Mouse (Mus musculus) CH12.LX (cell line): ENCODE measurements around the gene Bcr. TPM values are rescaled to one million over a fixed set of nuclear protein-coding genes. Genes with fewer than 3 reads are reported as not detected.
"Not testable (repeated sequence)": the region's sequence is repeated elsewhere in the genome, so short reads cannot be mapped to it uniquely, and the experiment has no call there.

Source experiments
- DNase-seq: peaks from one replicate; pipeline ENCODE4 v3.0.0-alpha.2; 2013; ENCODE audit errors: extremely low read depth
- H3K27ac ChIP-seq: 2 replicates; pipeline ENCODE4 v1.5.1; 2012; ENCODE audit warnings: low read depth, mild to moderate bottlenecking, control low read depth, moderate library complexity; ENCODE audit not compliant: insufficient read depth
- H3K27me3 ChIP-seq: replicated peaks from 2 replicates; pipeline ENCODE3; 2012; ENCODE audit warnings: inconsistent platforms
- H3K36me3 ChIP-seq, 2 experiments: replicated peaks in 1 of 2; 2 replicates each; pipeline versions ENCODE3 to v1.6.1; 2012; ENCODE audit warnings: inconsistent platforms in 1 of 2, low read length in 1 of 2, mild to moderate bottlenecking in 1 of 2, mixed read lengths in 1 of 2, moderate library complexity in 1 of 2; ENCODE audit not compliant: control insufficient read depth in 1 of 2, insufficient read depth in 1 of 2
- H3K4me1 ChIP-seq, 2 experiments: 2 replicates each; pipeline ENCODE4 v1.6.1; 2012; ENCODE audit warnings: inconsistent platforms in 1 of 2, moderate library complexity in 1 of 2; ENCODE audit not compliant: insufficient read depth in 2 of 2, control insufficient read depth in 1 of 2
- H3K4me2 ChIP-seq: 2 replicates; pipeline ENCODE4 v1.6.1; 2012; ENCODE audit warnings: low read depth, mild to moderate bottlenecking, control low read depth; ENCODE audit not compliant: poor library complexity, insufficient read depth, severe bottlenecking
- H3K4me3 ChIP-seq, 3 experiments: fragments of 150-350 bp in 1 of 3; sonication (generic) in 1 of 3; replicated peaks in 1 of 3; 2 replicates each; pipeline versions ENCODE3 to v1.5.1; 2011 to 2012; ENCODE audit warnings: low read depth in 2 of 3, low read length in 2 of 3, mild to moderate bottlenecking in 2 of 3, moderate library complexity in 2 of 3, control low read depth in 1 of 3, improper control_type of control experiment in 1 of 3, inconsistent platforms in 1 of 3, mixed read lengths in 1 of 3; ENCODE audit not compliant: poor library complexity in 1 of 3
- H3K79me2 ChIP-seq: replicated peaks from 2 replicates; pipeline ENCODE4 v1.6.1; 2012; ENCODE audit warnings: mild to moderate bottlenecking, moderate library complexity; ENCODE audit not compliant: control insufficient read depth, poor library complexity, insufficient read depth, severe bottlenecking; ENCODE audit errors: extremely low read depth
- H3K9ac ChIP-seq: 2 replicates; pipeline ENCODE4 v1.6.1; 2012; ENCODE audit warnings: low read depth, mild to moderate bottlenecking, control low read depth, moderate library complexity; ENCODE audit not compliant: insufficient read depth
- H3K9me3 ChIP-seq: replicated peaks from 2 replicates; pipeline ENCODE3; 2012; ENCODE audit warnings: low read length, inconsistent platforms, mixed read lengths
- CHD1 ChIP-seq: IDR thresholded peaks from 2 replicates; pipeline ENCODE4 v1.6.1; 2012; ENCODE audit warnings: low read depth, low read length, improper control_type of control experiment, inconsistent platforms
- CHD2 ChIP-seq: IDR thresholded peaks from 2 replicates; pipeline ENCODE4 v1.6.1; 2011; ENCODE audit warnings: low read length, improper control_type of control experiment
- E2F4 ChIP-seq: IDR thresholded peaks from 2 replicates; pipeline ENCODE4 v1.6.1; 2011; ENCODE audit warnings: low read depth, low read length, improper control_type of control experiment; ENCODE audit not compliant: insufficient replicate concordance
- ELF1 ChIP-seq: IDR thresholded peaks from 2 replicates; pipeline ENCODE4 v1.6.1; 2014; ENCODE audit warnings: low read depth, mild to moderate bottlenecking, inconsistent platforms, low read length, improper control_type of control experiment
- ETS1 ChIP-seq: conservative IDR thresholded peaks from 2 replicates; pipeline ENCODE4 v1.6.1; 2012; ENCODE audit warnings: low read depth, mild to moderate bottlenecking, inconsistent platforms, low read length, improper control_type of control experiment, moderate library complexity
- GABPA ChIP-seq: IDR thresholded peaks from 2 replicates; pipeline ENCODE4 v1.6.1; 2012; ENCODE audit warnings: low read depth, low read length, improper control_type of control experiment, inconsistent platforms; ENCODE audit not compliant: insufficient replicate concordance
- IRF4 ChIP-seq: IDR thresholded peaks from 2 replicates; pipeline ENCODE4 v1.6.1; 2014; ENCODE audit warnings: low read depth, mild to moderate bottlenecking, inconsistent platforms, low read length, improper control_type of control experiment
- JUND ChIP-seq: conservative IDR thresholded peaks from 2 replicates; pipeline ENCODE4 v1.6.1; 2011; ENCODE audit warnings: low read depth, low read length, improper control_type of control experiment
- MAFK ChIP-seq: IDR thresholded peaks from 2 replicates; pipeline ENCODE4 v1.6.1; 2011; ENCODE audit warnings: low read length, improper control_type of control experiment; ENCODE audit not compliant: insufficient replicate concordance
- MAX ChIP-seq: IDR thresholded peaks from 2 replicates; pipeline ENCODE4 v1.6.1; 2011; ENCODE audit warnings: low read length, improper control_type of control experiment
- MAZ ChIP-seq: IDR thresholded peaks from 2 replicates; pipeline ENCODE4 v1.6.1; 2012; ENCODE audit warnings: low read depth, mild to moderate bottlenecking, inconsistent platforms, low read length, improper control_type of control experiment, moderate library complexity
- MYC ChIP-seq: IDR thresholded peaks from 2 replicates; pipeline ENCODE4 v1.6.1; 2011; ENCODE audit warnings: low read depth, mild to moderate bottlenecking, improper control_type of control experiment, low read length
- NELFE ChIP-seq: IDR thresholded peaks from 2 replicates; pipeline ENCODE4 v1.6.1; 2011; ENCODE audit warnings: low read depth, low read length, improper control_type of control experiment
- NRF1 ChIP-seq: IDR thresholded peaks from 2 replicates; pipeline ENCODE4 v1.6.1; 2014; ENCODE audit warnings: low read depth, mild to moderate bottlenecking, inconsistent platforms, low read length, improper control_type of control experiment, moderate library complexity
- POLR2AphosphoS2 ChIP-seq: IDR thresholded peaks from 2 replicates; pipeline ENCODE4 v1.6.1; 2011; ENCODE audit warnings: low read depth, low read length, improper control_type of control experiment
- RCOR1 ChIP-seq: conservative IDR thresholded peaks from 2 replicates; pipeline ENCODE4 v1.6.1; 2012; ENCODE audit warnings: low read depth, mild to moderate bottlenecking, inconsistent platforms, low read length, improper control_type of control experiment
- SIN3A ChIP-seq: IDR thresholded peaks from 2 replicates; pipeline ENCODE4 v1.6.1; 2012; ENCODE audit warnings: low read length, improper control_type of control experiment, inconsistent platforms
- SMC3 ChIP-seq: IDR thresholded peaks from 2 replicates; pipeline ENCODE4 v1.6.1; 2011; ENCODE audit warnings: low read depth, low read length, improper control_type of control experiment
- TBP ChIP-seq: conservative IDR thresholded peaks from 2 replicates; pipeline ENCODE4 v1.6.1; 2011; ENCODE audit warnings: low read depth, low read length, improper control_type of control experiment
- TCF12 ChIP-seq: IDR thresholded peaks from 2 replicates; pipeline ENCODE4 v1.6.1; 2014; ENCODE audit warnings: low read depth, mild to moderate bottlenecking, inconsistent platforms, low read length, improper control_type of control experiment
- UBTF ChIP-seq: IDR thresholded peaks from 2 replicates; pipeline ENCODE4 v1.6.1; 2012; ENCODE audit warnings: low read depth, mild to moderate bottlenecking, inconsistent platforms, low read length, improper control_type of control experiment, moderate library complexity
- USF1 ChIP-seq: IDR thresholded peaks from 2 replicates; pipeline ENCODE4 v1.6.1; 2014; ENCODE audit warnings: low read depth, mild to moderate bottlenecking, inconsistent platforms, low read length, improper control_type of control experiment
- ZC3H11A ChIP-seq: IDR thresholded peaks from 2 replicates; pipeline ENCODE4 v1.6.1; 2012; ENCODE audit warnings: low read depth, mild to moderate bottlenecking, inconsistent platforms, low read length, improper control_type of control experiment
- ZKSCAN1 ChIP-seq: IDR thresholded peaks from 2 replicates; pipeline ENCODE4 v1.6.1; 2012; ENCODE audit warnings: low read depth, inconsistent platforms, low read length, improper control_type of control experiment, borderline replicate concordance
- ZMIZ1 ChIP-seq: IDR thresholded peaks from 2 replicates; pipeline ENCODE4 v1.6.1; 2012; ENCODE audit warnings: low read depth, mild to moderate bottlenecking, inconsistent platforms, low read length, improper control_type of control experiment
- ZNF384 ChIP-seq: IDR thresholded peaks from 2 replicates; pipeline ENCODE4 v1.6.1; 2012; ENCODE audit warnings: low read depth, low read length, improper control_type of control experiment, inconsistent platforms
- dilution Hi-C: fragments of 300-500 bp; cut with MboI; formaldehyde crosslinking; loops from 2 replicates; pipeline ENCODE4 v1.14.3; 2020; ENCODE audit warnings: low sequenced_read_pairs; ENCODE audit not compliant: extremely low pct_unique_long_range_greater_than_20kb, extremely low pct_ligation_motif_present
- in situ Hi-C: fragments of 300-500 bp; cut with MboI; formaldehyde crosslinking; loops from 3 replicates; pipeline ENCODE4 v1.14.3; 2019; ENCODE audit warnings: low sequenced_read_pairs, low pct_ligation_motif_present, low pct_unique_long_range_greater_than_20kb, mixed read lengths
- polyA plus RNA-seq: library from polyadenylated mRNA; unstranded; fragments of >175 nt; gene quantifications from 2 replicates; pipeline ENCODE4 v1.2.1, GENCODE M21; 2012; ENCODE audit warnings: low read depth; ENCODE audit not compliant: insufficient read length
- total RNA-seq, 2 experiments: library from RNA; depleted of rRNA; stranded (reverse); fragments of 300-350 nt in 1 of 2; fragments of >200 nt in 1 of 2; gene quantifications; 2 replicates each; pipeline ENCODE4 v1.2.3; 2012 to 2014

Bcr gene
- total and polyA plus RNA-seq, 3 experiments: 4.0 to 22.1 (median 20.0) TPM

DNA sequence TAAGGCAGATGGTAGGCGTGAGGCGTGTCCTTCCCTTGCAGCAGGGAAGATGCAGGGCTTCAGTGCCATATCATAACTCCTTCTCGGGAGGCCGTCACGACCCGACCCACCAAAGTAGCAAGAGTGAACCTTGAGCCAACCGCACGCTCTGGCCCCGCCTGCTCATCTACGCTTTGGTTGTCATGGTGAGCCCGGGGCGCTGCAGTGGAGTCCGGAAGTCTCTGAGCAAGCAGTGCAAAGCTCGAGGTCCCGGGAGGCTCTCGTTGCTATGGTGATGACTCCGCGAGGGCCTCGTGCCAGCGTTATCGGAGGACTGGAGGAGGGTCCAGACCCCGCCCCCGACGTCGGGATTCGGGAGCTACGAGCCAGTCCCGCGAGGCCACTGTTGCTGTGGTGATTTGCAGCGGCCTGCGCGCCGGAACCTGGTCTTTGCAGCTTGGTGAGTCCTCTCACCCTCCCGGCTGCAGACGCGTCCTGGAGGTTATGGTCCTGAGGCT is 23.5 kb upstream of the Bcr start, which contains the start of gene Rab36 (continued):
- TF ChIP-seq ELF1 (peak; percentile 93), POLR2AphosphoS2 (no peak), ZC3H11A (no peak), MAZ (no peak), TBP (no peak), ZMIZ1 (no peak), ETS1 (no peak), JUND (no peak), MAX (no peak), TCF12 (no peak), ZNF384 (no peak), SIN3A (peak; percentile 83), SMC3 (no peak), MAFK (no peak), IRF4 (0 out of 2 replicates have a peak, but pooled peaks have one; percentile 30), UBTF (no peak)

DNA sequence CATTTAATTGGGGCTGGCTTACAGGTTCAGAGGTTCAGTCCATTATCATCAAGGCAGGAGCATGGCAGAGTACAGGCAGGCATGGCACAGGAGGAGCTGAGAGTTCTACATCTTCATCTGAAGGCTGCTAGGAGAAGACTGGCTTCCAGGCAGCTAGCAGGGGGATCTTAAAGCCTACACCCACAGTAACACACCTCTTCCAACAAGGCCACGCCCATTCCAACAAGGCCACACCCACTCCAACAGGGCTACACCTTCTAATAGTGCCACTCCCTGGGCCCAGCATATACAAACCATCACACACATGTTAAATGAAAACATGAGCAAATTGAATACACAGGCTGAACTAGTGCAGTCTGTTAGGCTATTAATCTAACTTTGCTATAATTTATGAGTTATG is 18.3 kb upstream of the Bcr start:
- dilution Hi-C loops, H3K27me3 ChIP-seq, H3K4me3 ChIP-seq, H3K9me3 ChIP-seq, H3K27ac ChIP-seq, H3K9ac ChIP-seq, in situ Hi-C loops, H3K36me3 ChIP-seq, H3K79me2 ChIP-seq, H3K4me2 ChIP-seq: not testable (repeated sequence)
- peak; percentile 52 for DNase-seq
- peaks cover 2 to 12% of the 10 kb centered on the region in 2 experiments for H3K4me1 ChIP-seq

DNA sequence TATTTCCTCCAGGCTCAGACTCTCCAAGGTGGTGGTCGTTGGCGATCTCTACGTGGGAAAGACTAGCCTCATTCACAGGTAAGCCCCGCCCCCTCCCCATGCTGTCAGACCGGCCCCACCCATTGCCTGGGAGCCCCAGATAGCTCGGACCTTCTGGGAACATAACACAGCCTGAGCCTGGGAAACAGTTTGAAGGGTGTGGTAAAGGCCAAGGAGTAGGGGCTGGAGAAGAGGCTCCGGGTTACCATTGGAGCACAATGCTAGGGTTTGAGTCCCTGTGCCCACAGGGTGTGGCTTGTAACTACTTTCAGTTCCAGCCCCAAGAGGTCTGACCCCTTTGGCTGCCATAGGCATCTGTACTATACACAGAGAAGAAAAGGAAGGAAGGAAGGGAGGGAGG is 15.9 kb upstream of the Bcr start:
- dilution Hi-C loops (no loop called here), in situ Hi-C loops (no loop called here)
- Histone ChIP-seq H3K9ac (no peak overlapping the region), H3K27ac (no peak overlapping the region), H3K27me3 (no peaks in the 10 kb centered on the region), H3K4me1 (peaks cover 0 to 6% of the 10 kb centered on the region in 2 experiments; a peak in 1 of 4 replicates), H3K4me2 (no peak overlapping the region; the same call in 1 of the 2 replicates), H3K9me3 (no peaks in the 10 kb centered on the region), H3K4me3 (no peak overlapping the region), H3K79me2 (no peaks in the 10 kb centered on the region), H3K36me3 (peaks cover 0 to 2% of the 10 kb centered on the region in 2 experiments)
- no peak for DNase-seq
- TF ChIP-seq CHD2 (no peak), UBTF (no peak), SMC3 (no peak), RCOR1 (no peak), E2F4 (no peak), JUND (no peak), MAZ (no peak), USF1 (no peak), ZMIZ1 (no peak), MYC (no peak), CHD1 (no peak), MAX (no peak), GABPA (no peak), NRF1 (no peak), ZKSCAN1 (no peak), NELFE (no peak)
